Mouse (Mus musculus) MEL (cell line): Measurements from ENCODE around the gene Stard3nl. TPM values are rescaled to one million over a fixed set of nuclear protein-coding genes. Genes with fewer than 3 reads are reported as not detected.

Experiments
- DNase-seq: peaks from one replicate; pipeline ENCODE4 v3.0.0; 2011; ENCODE audit warnings: low read depth, low spot score
- H3K27ac ChIP-seq: 2 replicates; pipeline ENCODE4 v1.5.1; 2012; ENCODE audit warnings: low read depth, mild to moderate bottlenecking, control low read depth, low read length, moderate library complexity; ENCODE audit not compliant: control insufficient read depth
- H3K27me3 ChIP-seq, 2 experiments: fragments of 150-350 bp in 1 of 2; sonication (generic) in 1 of 2; 2 replicates each; pipeline ENCODE4 v1.6.1; 2012; ENCODE audit warnings: low read length in 2 of 2, mild to moderate bottlenecking in 2 of 2, improper control_type of control experiment in 1 of 2, moderate library complexity in 1 of 2; ENCODE audit not compliant: insufficient read depth in 2 of 2, control insufficient read depth in 1 of 2
- H3K36me3 ChIP-seq, 2 experiments: 2 replicates each; pipeline ENCODE4 v1.6.1; 2012 to 2014; ENCODE audit warnings: low read length in 2 of 2, improper control_type of control experiment in 1 of 2, inconsistent platforms in 1 of 2, mild to moderate bottlenecking in 1 of 2; ENCODE audit not compliant: insufficient read depth in 2 of 2, control insufficient read depth in 1 of 2
- H3K4me1 ChIP-seq, 2 experiments: fragments of 150-350 bp in 1 of 2; sonication (generic) in 1 of 2; 2 replicates each; pipeline ENCODE4 v1.6.1; 2012; ENCODE audit warnings: low read length in 2 of 2, improper control_type of control experiment in 1 of 2, mild to moderate bottlenecking in 1 of 2; ENCODE audit not compliant: insufficient read depth in 2 of 2, control insufficient read depth in 1 of 2
- H3K4me3 ChIP-seq, 2 experiments: fragments of 150-350 bp in 1 of 2; sonication (generic) in 1 of 2; 2 replicates each; pipeline ENCODE4 v1.5.1; 2012; ENCODE audit warnings: low read depth in 2 of 2, low read length in 2 of 2, mild to moderate bottlenecking in 2 of 2, moderate library complexity in 2 of 2, control low read depth in 1 of 2, improper control_type of control experiment in 1 of 2; ENCODE audit not compliant: control insufficient read depth in 1 of 2, insufficient read depth in 1 of 2
- H3K79me2 ChIP-seq: 2 replicates; pipeline ENCODE4 v1.6.1; 2012; ENCODE audit warnings: mild to moderate bottlenecking, low read length, moderate library complexity; ENCODE audit not compliant: control insufficient read depth, poor library complexity, insufficient read depth
- H3K9ac ChIP-seq: 2 replicates; pipeline ENCODE4 v1.6.1; 2012; ENCODE audit warnings: low read depth, mild to moderate bottlenecking, control low read depth, low read length, moderate library complexity; ENCODE audit not compliant: control insufficient read depth, poor library complexity, severe bottlenecking
- H3K9me3 ChIP-seq: fragments of 150-350 bp; sonication (generic); replicated peaks from 2 replicates; pipeline ENCODE4 v1.6.1; 2012; ENCODE audit warnings: mild to moderate bottlenecking, low read length, improper control_type of control experiment, moderate library complexity; ENCODE audit not compliant: insufficient read depth
- CHD1 ChIP-seq: IDR thresholded peaks from 2 replicates; pipeline ENCODE4 v1.6.1; 2012; ENCODE audit warnings: low read depth, mild to moderate bottlenecking, inconsistent platforms, low read length, improper control_type of control experiment
- CTCF ChIP-seq, 3 experiments: IDR thresholded peaks in 2 of 3; conservative IDR thresholded peaks in 1 of 3; 2 replicates each; pipeline ENCODE4 v1.5.1; 2011 to 2012; ENCODE audit warnings: low read length in 3 of 3, low read depth in 2 of 3, mild to moderate bottlenecking in 2 of 3, improper control_type of control experiment in 1 of 3, inconsistent platforms in 1 of 3, mixed read lengths in 1 of 3, moderate library complexity in 1 of 3; ENCODE audit not compliant: control insufficient read depth in 1 of 3, insufficient read depth in 1 of 3, poor library complexity in 1 of 3, severe bottlenecking in 1 of 3
- ETS1 ChIP-seq: IDR thresholded peaks from 2 replicates; pipeline ENCODE4 v1.6.1; 2012; ENCODE audit warnings: low read depth, mild to moderate bottlenecking, inconsistent platforms, low read length, improper control_type of control experiment, moderate library complexity
- KAT2A ChIP-seq: conservative IDR thresholded peaks from 2 replicates; pipeline ENCODE4 v1.6.1; 2012; ENCODE audit warnings: low read depth, low read length, improper control_type of control experiment, inconsistent platforms
- MAFK ChIP-seq: IDR thresholded peaks from 2 replicates; pipeline ENCODE4 v1.6.1; 2011; ENCODE audit warnings: low read depth, mild to moderate bottlenecking, low read length, improper control_type of control experiment, borderline replicate concordance
- MAZ ChIP-seq: IDR thresholded peaks from 2 replicates; pipeline ENCODE4 v1.6.1; 2012; ENCODE audit warnings: low read depth, mild to moderate bottlenecking, inconsistent platforms, low read length, improper control_type of control experiment
- MEF2A ChIP-seq: IDR thresholded peaks from 2 replicates; pipeline ENCODE4 v1.6.1; 2014; ENCODE audit warnings: low read depth, mild to moderate bottlenecking, inconsistent platforms, low read length, improper control_type of control experiment; ENCODE audit not compliant: poor library complexity, insufficient replicate concordance, severe bottlenecking; ENCODE audit errors: extremely low read depth
- MXI1 ChIP-seq: IDR thresholded peaks from 2 replicates; pipeline ENCODE4 v1.6.1; 2011; ENCODE audit warnings: mild to moderate bottlenecking, low read depth, low read length, improper control_type of control experiment
- NRF1 ChIP-seq: IDR thresholded peaks from 2 replicates; pipeline ENCODE4 v1.6.1; 2014; ENCODE audit warnings: low read depth, mild to moderate bottlenecking, inconsistent platforms, low read length, improper control_type of control experiment, moderate library complexity; ENCODE audit not compliant: poor library complexity, insufficient read depth, severe bottlenecking
- POLR2A ChIP-seq, 2 experiments: IDR thresholded peaks; 2 replicates each; pipeline ENCODE4 v1.6.1; 2011 to 2012; ENCODE audit warnings: low read length in 2 of 2, mild to moderate bottlenecking in 2 of 2, control low read depth in 1 of 2, improper control_type of control experiment in 1 of 2, low read depth in 1 of 2, moderate library complexity in 1 of 2; ENCODE audit not compliant: control insufficient read depth in 1 of 2, insufficient read depth in 1 of 2, poor library complexity in 1 of 2
- POLR2AphosphoS5 ChIP-seq: IDR thresholded peaks from 2 replicates; pipeline ENCODE4 v1.6.1; 2012; ENCODE audit warnings: low read depth, borderline replicate concordance, mild to moderate bottlenecking, inconsistent platforms, low read length, moderate library complexity, mixed read lengths
- RAD21 ChIP-seq: IDR thresholded peaks from 2 replicates; pipeline ENCODE4 v1.6.1; 2011; ENCODE audit warnings: mild to moderate bottlenecking, low read depth, low read length, improper control_type of control experiment
- SMC3 ChIP-seq: IDR thresholded peaks from 2 replicates; pipeline ENCODE4 v1.6.1; 2011; ENCODE audit warnings: low read depth, low read length, improper control_type of control experiment
- TBP ChIP-seq: IDR thresholded peaks from 2 replicates; pipeline ENCODE4 v1.8.0; 2011; ENCODE audit warnings: low read depth, low read length, improper control_type of control experiment
- ZC3H11A ChIP-seq: IDR thresholded peaks from 2 replicates; pipeline ENCODE4 v1.6.1; 2012; ENCODE audit warnings: low read depth, mild to moderate bottlenecking, inconsistent platforms, low read length, improper control_type of control experiment
- polyA plus RNA-seq, 2 experiments: library from polyadenylated mRNA; stranded (reverse) in 1 of 2; unstranded in 1 of 2; fragments of >175 nt in 1 of 2; fragments of >200 nt in 1 of 2; gene quantifications; 2 replicates each; pipeline versions ENCODE4 v1.2.1 to v1.2.4; 2012; ENCODE audit warnings: low replicate concordance in 2 of 2, low read depth in 1 of 2; ENCODE audit not compliant: insufficient read length in 2 of 2, insufficient read depth in 1 of 2, missing spikeins in 1 of 2
- total RNA-seq: library from RNA; depleted of rRNA; stranded (reverse); fragments of 300-350 nt; gene quantifications from 2 replicates; pipeline ENCODE4 v1.2.3, GENCODE M21; 2012

The Stard3nl gene
- total and polyA plus RNA-seq, 3 experiments: 16.1 to 22.9 TPM; not detected in 1

DNA sequence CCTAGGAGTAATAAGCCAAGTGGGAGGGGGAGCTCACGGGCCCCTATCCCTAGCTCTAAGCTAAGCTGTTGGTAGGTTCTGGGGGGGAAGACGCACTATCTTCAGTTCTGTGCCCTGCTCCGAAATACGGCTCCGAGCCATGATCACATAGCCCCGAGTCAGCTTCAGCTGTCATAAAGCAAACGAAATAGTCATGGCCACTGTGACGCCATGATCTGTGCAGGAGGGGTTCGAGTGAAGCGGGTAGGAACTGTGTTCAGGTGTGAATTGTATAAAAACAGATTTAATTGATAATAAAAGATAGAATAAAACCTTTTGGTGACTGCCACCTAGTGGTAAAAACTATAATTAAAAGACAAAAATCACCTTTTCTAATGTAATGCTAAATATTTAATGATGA, 42.4 kb upstream of the Stard3nl start:
- no peak overlapping the region for H3K27ac ChIP-seq
- TF ChIP-seq POLR2A (IDR thresholded peaks at IDR 0.05; ENCODE audit: control insufficient read depth in 1 of 2, insufficient read depth in 1 of 2, low read depth in 1 of 2, low read length in 2 of 2, poor library complexity in 1 of 2): no peak
- TF ChIP-seq SMC3: peak; percentile 56
- peak in 2 of 3 experiments; percentile 20 to 53; a peak in 3 of 6 replicates for TF ChIP-seq CTCF (IDR thresholded peaks at IDR 0.05 in 2 of 3, conservative IDR thresholded peaks at IDR 0.05 in 1 of 3; ENCODE audit: control insufficient read depth in 1 of 3, insufficient read depth in 1 of 3, low read depth in 2 of 3, low read length in 3 of 3, poor library complexity in 1 of 3, severe bottlenecking in 1 of 3)
- TF ChIP-seq MXI1: no peak
- peak; percentile 62 for TF ChIP-seq RAD21
- TF ChIP-seq ZC3H11A: peak; percentile 42
- H3K27me3 ChIP-seq: peaks cover 1 to 5% of the 10 kb centered on the region in 2 experiments; a peak in 2 of 4 replicates
- H3K36me3 ChIP-seq: no peaks in the 10 kb centered on the region
- no peak overlapping the region for H3K9ac ChIP-seq
- H3K4me3 ChIP-seq: no peak overlapping the region
- no peaks in the 10 kb centered on the region for H3K4me1 ChIP-seq
- DNase-seq: peak; percentile 10
- H3K79me2 ChIP-seq: no peaks in the 10 kb centered on the region
- H3K9me3 ChIP-seq: no peaks in the 10 kb centered on the region

DNA sequence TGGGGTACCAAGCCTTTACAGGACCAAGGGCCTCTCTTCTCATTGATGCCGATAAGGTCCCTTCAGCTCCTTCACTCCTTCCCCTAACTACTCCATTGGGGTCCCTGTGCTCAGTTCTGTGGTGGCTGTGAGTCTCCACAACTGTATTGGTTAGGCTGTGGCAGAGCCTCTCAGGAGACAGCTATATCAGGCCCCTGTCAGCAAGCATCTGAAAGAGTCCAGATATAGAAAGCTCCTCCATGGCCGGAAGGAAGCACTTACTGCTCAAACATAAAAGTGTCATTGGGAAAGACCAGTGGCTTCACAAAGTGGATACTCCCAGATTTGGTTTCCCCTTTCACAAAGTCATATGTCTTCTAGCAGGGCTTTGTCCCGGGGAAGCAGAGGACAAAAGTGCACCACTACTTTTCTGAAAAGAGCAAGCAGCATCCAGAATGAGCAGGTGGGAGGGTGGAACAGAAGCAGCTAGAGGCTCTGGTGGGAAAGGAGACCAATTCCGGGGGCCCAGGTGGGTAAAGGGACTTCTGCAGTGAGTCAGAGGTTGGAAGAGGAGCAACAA, 34.3 kb upstream of the Stard3nl start:
- Histone ChIP-seq H3K9ac (no peak overlapping the region), H3K27me3 (peaks cover 3 to 14% of the 10 kb centered on the region in 2 experiments), H3K4me3 (no peak overlapping the region), H3K79me2 (no peaks in the 10 kb centered on the region), H3K27ac (no peak overlapping the region), H3K4me1 (no peaks in the 10 kb centered on the region), H3K36me3 (no peaks in the 10 kb centered on the region), H3K9me3 (no peaks in the 10 kb centered on the region)
- DNase-seq: no peak
- TF ChIP-seq ETS1 (no peak), MAZ (no peak), POLR2AphosphoS5 (no peak), SMC3 (no peak), MEF2A (no peak), KAT2A (no peak), ZC3H11A (no peak), CHD1 (no peak), MAFK (no peak), NRF1 (no peak), TBP (no peak)
